Mouse (Mus musculus) lung, postnatal 0 days (tissue): ENCODE data around the gene Rnf223. TPM values are rescaled to one million over a fixed set of nuclear protein-coding genes. Genes with fewer than 3 reads are reported as not detected.
A peak's percentile ranks its signal among the peaks of the same experiment; 100 is the strongest.

Source experiments
- ATAC-seq: fragments of 200-750 bp; cut with Nextera tagmentation; 2 replicates; pipeline ENCODE4 v1.8.0; 2017; ENCODE audit warnings: moderate library complexity
- DNase-seq: peaks from one replicate; pipeline ENCODE4 v3.0.0-alpha.2; 2016; ENCODE audit warnings: low spot score
- H3K27ac ChIP-seq: fragments of 300-500 bp; sonication (generic); 2 replicates; pipeline ENCODE4 v1.5.1; 2014; ENCODE audit warnings: antibody characterized with exemption, mild to moderate bottlenecking, low read length, mixed read lengths
- H3K27me3 ChIP-seq: fragments of 300-500 bp; sonication (generic); replicated peaks from 2 replicates; pipeline ENCODE4 v1.6.1; 2014; ENCODE audit warnings: low read length, mixed read lengths; ENCODE audit not compliant: insufficient read depth
- H3K36me3 ChIP-seq: fragments of 300-500 bp; sonication (generic); 2 replicates; pipeline ENCODE4 v1.6.1; 2014; ENCODE audit warnings: low read length, mixed read lengths; ENCODE audit not compliant: insufficient read depth
- H3K4me1 ChIP-seq: fragments of 300-500 bp; sonication (generic); 2 replicates; pipeline ENCODE4 v1.6.1; 2014; ENCODE audit warnings: antibody characterized with exemption, low read depth, low read length, mixed read lengths; ENCODE audit not compliant: insufficient read depth
- H3K4me2 ChIP-seq: fragments of 300-500 bp; sonication (generic); replicated peaks from 2 replicates; pipeline ENCODE4 v1.6.1; 2014; ENCODE audit warnings: low read depth, mild to moderate bottlenecking, low read length, moderate library complexity, mixed read lengths
- H3K4me3 ChIP-seq: fragments of 300-500 bp; sonication (generic); 2 replicates; pipeline ENCODE4 v1.5.1; 2014; ENCODE audit warnings: low read depth, low read length
- H3K9ac ChIP-seq: fragments of 300-500 bp; sonication (generic); replicated peaks from 2 replicates; pipeline ENCODE4 v1.6.1; 2014; ENCODE audit warnings: low read depth, mild to moderate bottlenecking
- H3K9me3 ChIP-seq: fragments of 300-500 bp; sonication (generic); 2 replicates; pipeline ENCODE4 v1.6.1; 2016; ENCODE audit warnings: low read length, mixed read lengths
- CTCF ChIP-seq: IDR thresholded peaks from 2 replicates; pipeline ENCODE4 v1.5.1; 2016; ENCODE audit warnings: antibody characterized with exemption, mild to moderate bottlenecking
- EP300 ChIP-seq: IDR thresholded peaks from 2 replicates; pipeline ENCODE4 v1.6.1; 2016; ENCODE audit warnings: antibody characterized with exemption, mild to moderate bottlenecking, control low read depth
- WGBS: fragments of 180-500 bp; shearing (Covaris S2); extraction: QIAGEN DNeasy Blood & Tissue Kit; methylation state at CpG from one replicate; pipeline ENCODE4 v1.1.7; 2014; 5-methylcytosine and 5-hydroxymethylcytosine counted together
- polyA plus RNA-seq: library from polyadenylated mRNA; unstranded; fragments of >200 nt; fragmentation: Nextera tagmentation; extraction: Ambion mirVana; gene quantifications from 2 replicates; pipeline ENCODE4 v1.2.1, GENCODE M21; 2015

Gene Rnf223
- 0.07 TPM in 1 of 2 replicates, not detected in the other for polyA plus RNA-seq

- H3K27ac ChIP-seq, result no peak within 1 kb of the TSS
- H3K4me2 ChIP-seq, result no peak within 1 kb of the TSS
Observed at GRCm38 (mm10) chr4:156130436-156130835, at the start of gene Rnf223. Rnf223 (plus strand) TSS chr4:156130513.

GRCm38 (mm10) chr4:156082621-156083234, 47.6 kb upstream of the Rnf223 start:
- Histone ChIP-seq H3K9me3 (no peaks in the 10 kb centered on the region), H3K4me1 (peaks cover 11% of the 10 kb centered on the region; the same call in 1 of the 2 replicates), H3K27me3 (no peaks in the 10 kb centered on the region), H3K27ac (peak overlapping the region; percentile 14; the same call in 1 of the 2 replicates), H3K4me2 (no peak overlapping the region), H3K4me3 (no peak overlapping the region), H3K9ac (no peak overlapping the region), H3K36me3 (no peaks in the 10 kb centered on the region)
- ATAC-seq (no peak), DNase-seq (peak; percentile 25)
- WGBS, result 36% methylated on average over 4 of the region's 4 CpGs
- TF ChIP-seq EP300 (no peak), CTCF (no peak)

More at GRCm38 (mm10) chr4:156130436-156130835, at the start of gene Rnf223:
- Histone ChIP-seq H3K4me1 (no peaks in the 10 kb centered on the region), H3K9ac (no peak within 1 kb of the TSS), H3K4me3 (no peak within 1 kb of the TSS), H3K36me3 (no peaks in the 10 kb centered on the region), H3K27me3 (no peaks in the 10 kb centered on the region), H3K9me3 (no peaks in the 10 kb centered on the region)
- no peak for TF ChIP-seq CTCF
- TF ChIP-seq EP300, result no peak
- WGBS, result 67% methylated on average over 15 of the region's 15 CpGs
- ATAC-seq (no peak), DNase-seq (no peak)

GRCm38 (mm10) chr4:156083348-156083747, 47.0 kb upstream of the Rnf223 start:
- Histone ChIP-seq H3K4me3 (no peak overlapping the region), H3K36me3 (no peaks in the 10 kb centered on the region), H3K9ac (no peak overlapping the region), H3K27me3 (no peaks in the 10 kb centered on the region), H3K27ac (peak overlapping the region; percentile 39; the same call in 1 of the 2 replicates), H3K4me2 (no peak overlapping the region), H3K9me3 (no peaks in the 10 kb centered on the region), H3K4me1 (peaks cover 8% of the 10 kb centered on the region; the same call in 1 of the 2 replicates)
- peak; percentile 48 for ATAC-seq
- TF ChIP-seq CTCF (no peak), EP300 (no peak)
- DNase-seq, result peak; percentile 57
- 50% methylated on average over 5 of the region's 5 CpGs for WGBS

GRCm38 (mm10) chr4:156084096-156084879, 46.0 kb upstream of the Rnf223 start:
- ATAC-seq (peak; percentile 55; the same call in 1 of the 2 replicates), DNase-seq (no peak)
- H3K9ac ChIP-seq, result no peak overlapping the region
- H3K27ac ChIP-seq, result peak overlapping the region; percentile 39
- H3K4me1 ChIP-seq, result peaks cover 7% of the 10 kb centered on the region; the same call in 1 of the 2 replicates
- H3K4me2 ChIP-seq, result no peak overlapping the region
- H3K9me3 ChIP-seq, result no peaks in the 10 kb centered on the region
- H3K36me3 ChIP-seq, result no peaks in the 10 kb centered on the region
- no peak for TF ChIP-seq EP300
- no peak for TF ChIP-seq CTCF
- 58% methylated on average over 9 of the region's 9 CpGs for WGBS
- no peaks in the 10 kb centered on the region for H3K27me3 ChIP-seq
- no peak overlapping the region for H3K4me3 ChIP-seq

- H3K9me3 ChIP-seq, result no peaks in the 10 kb centered on the region
- H3K36me3 ChIP-seq, result no peaks in the 10 kb centered on the region
- WGBS, result 83% methylated on average over 8 of the region's 8 CpGs
- H3K4me2 ChIP-seq, result no peak overlapping the region
- no peak overlapping the region for H3K4me3 ChIP-seq
- TF ChIP-seq EP300 (no peak), CTCF (no peak)
- no peak for DNase-seq
- H3K27me3 ChIP-seq, result no peaks in the 10 kb centered on the region
- H3K4me1 ChIP-seq, result peaks cover 7% of the 10 kb centered on the region; the same call in 1 of the 2 replicates
- no peak overlapping the region for H3K9ac ChIP-seq
- no peak overlapping the region for H3K27ac ChIP-seq
- ATAC-seq, result no peak
Observed at GRCm38 (mm10) chr4:156085256-156085655, 45.1 kb upstream of the Rnf223 start.

GRCm38 (mm10) chr4:156087398-156088087, 42.8 kb upstream of the Rnf223 start:
- TF ChIP-seq EP300 (no peak), CTCF (no peak)
- H3K36me3 ChIP-seq, result no peaks in the 10 kb centered on the region
- H3K9me3 ChIP-seq, result no peaks in the 10 kb centered on the region
- DNase-seq (no peak), ATAC-seq (no peak)
- no peak overlapping the region for H3K4me3 ChIP-seq
- WGBS, result 24% methylated on average over 5 of the region's 5 CpGs
- H3K4me1 ChIP-seq, result peaks cover 7% of the 10 kb centered on the region; the same call in 1 of the 2 replicates
- H3K4me2 ChIP-seq, result no peak overlapping the region
- H3K27me3 ChIP-seq, result no peaks in the 10 kb centered on the region
- H3K9ac ChIP-seq, result no peak overlapping the region
- no peak overlapping the region for H3K27ac ChIP-seq
